Mouse (Mus musculus): ENCODE measurements at regions not wholly inside any gene's neighbourhood (a gene's known extent, or its start where the extent isn't known, plus 50 kb on each side); places are given as distances from the start of the nearest gene placed in this dataset.

DNA sequence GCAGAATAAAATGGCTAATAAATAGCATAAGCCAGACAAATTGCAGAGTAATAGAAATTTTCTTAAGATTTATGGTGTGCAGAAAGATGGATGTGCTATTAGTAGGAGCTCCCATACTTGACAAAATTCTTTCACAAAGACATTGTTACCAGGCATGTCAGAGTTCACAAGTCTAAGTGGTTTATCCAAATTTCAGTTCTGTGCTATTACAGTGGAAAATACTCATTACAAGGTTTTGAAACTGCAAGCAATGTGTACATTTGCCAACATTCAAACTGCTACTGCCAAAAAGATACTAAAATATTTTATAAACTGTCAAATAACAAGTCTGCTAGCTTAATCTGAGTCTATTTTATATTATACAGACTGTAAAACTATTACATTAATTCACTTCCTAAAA lies 1550.2 kb upstream of the Acvr2a start:
- H3K27me3 ChIP-seq: no peaks in the 10 kb centered on the region
- no peak overlapping the region for H3K4me3 ChIP-seq
- H3K9ac ChIP-seq: no peak overlapping the region
- H3K9me3 ChIP-seq: no peaks in the 10 kb centered on the region
- no peaks in the 10 kb centered on the region for H3K36me3 ChIP-seq
- no peaks in the 10 kb centered on the region for H3K4me1 ChIP-seq (replicated peaks)
- H3K27ac ChIP-seq: no peak overlapping the region
- ATAC-seq (ENCODE audit: low FRiP score): no peak
- no peak overlapping the region for H3K4me2 ChIP-seq

DNA sequence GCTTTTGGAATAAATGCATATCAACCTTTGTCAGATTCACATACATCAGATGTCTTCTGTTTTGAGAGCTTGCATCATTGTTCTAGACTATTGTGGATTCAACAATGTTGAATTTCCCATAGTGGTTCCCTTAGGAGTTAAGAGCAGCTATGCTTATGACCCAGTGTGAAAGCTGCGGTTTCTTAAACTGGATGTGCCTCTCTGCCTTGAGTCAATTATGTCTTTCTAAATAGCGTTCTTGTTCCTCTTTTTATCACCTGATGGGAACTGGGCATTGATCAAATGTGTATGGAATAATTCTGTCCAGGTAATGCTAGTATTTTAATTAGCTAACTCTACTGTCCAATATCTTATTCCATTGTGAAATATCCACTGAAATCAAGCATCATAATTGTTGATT lies 1548.0 kb upstream of the Acvr2a start:
- Histone ChIP-seq H3K4me2 (no peak overlapping the region), H3K36me3 (no peaks in the 10 kb centered on the region), H3K27me3 (no peaks in the 10 kb centered on the region), H3K4me1 (replicated peaks) (no peaks in the 10 kb centered on the region), H3K9ac (no peak overlapping the region), H3K4me3 (no peak overlapping the region), H3K9me3 (no peaks in the 10 kb centered on the region), H3K27ac (no peak overlapping the region)
- 82% methylated on average over 2 of the region's 2 CpGs for WGBS
- ATAC-seq (ENCODE audit: low FRiP score): no peak

DNA sequence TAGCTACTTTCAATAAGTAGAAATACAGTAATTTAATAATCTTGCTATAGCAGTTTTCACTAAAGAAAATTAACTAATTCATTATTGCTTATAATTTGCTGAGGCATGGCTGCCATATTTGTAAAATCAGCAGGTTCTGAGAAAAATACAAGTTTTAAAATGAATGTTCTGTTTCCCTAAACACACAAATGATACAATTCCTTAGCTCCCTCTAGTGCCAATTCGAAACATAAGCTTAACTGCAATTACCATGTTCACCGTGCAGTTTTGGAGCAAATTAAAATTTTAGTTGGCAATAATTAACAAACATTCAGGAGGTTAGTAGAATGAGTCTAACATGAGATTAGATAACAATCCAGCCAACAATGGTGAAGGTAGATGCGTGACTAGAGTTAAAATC lies 1518.4 kb upstream of the Acvr2a start:
- Histone ChIP-seq H3K36me3 (no peaks in the 10 kb centered on the region), H3K4me3 (no peak overlapping the region), H3K27me3 (no peaks in the 10 kb centered on the region), H3K4me2 (no peak overlapping the region), H3K9ac (no peak overlapping the region), H3K27ac (no peak overlapping the region), H3K9me3 (no peaks in the 10 kb centered on the region), H3K4me1 (replicated peaks) (no peaks in the 10 kb centered on the region)
- no peak for ATAC-seq (ENCODE audit: low FRiP score)
- 45% methylated on average over 3 of the region's 3 CpGs for WGBS

DNA sequence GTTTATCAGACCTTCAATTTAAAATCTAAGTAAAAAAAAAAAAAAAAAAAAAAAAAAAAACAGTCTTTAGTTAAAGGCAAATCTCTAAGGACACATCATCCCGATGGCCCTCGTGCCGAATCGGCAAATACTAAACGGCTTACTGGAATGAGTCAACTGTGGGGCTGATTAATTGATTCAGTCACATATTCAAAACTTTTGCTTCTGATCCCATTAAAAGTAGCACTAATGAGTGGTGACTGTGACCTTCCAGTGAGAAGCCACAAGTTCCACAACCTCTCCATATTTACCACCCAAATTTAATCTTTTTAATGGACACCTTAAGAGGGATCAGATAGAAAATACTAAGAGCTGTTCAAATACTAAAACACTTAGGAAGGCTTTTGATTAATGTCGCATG lies 1511.9 kb upstream of the Acvr2a start:
- no peak overlapping the region for H3K9ac ChIP-seq
- no peaks in the 10 kb centered on the region for H3K36me3 ChIP-seq
- no peak overlapping the region for H3K27ac ChIP-seq
- ATAC-seq (ENCODE audit: low FRiP score): no peak
- 84% methylated on average over 6 of the region's 6 CpGs for WGBS
- H3K4me2 ChIP-seq: no peak overlapping the region
- no peaks in the 10 kb centered on the region for H3K4me1 ChIP-seq (replicated peaks)
- no peaks in the 10 kb centered on the region for H3K9me3 ChIP-seq
- H3K4me3 ChIP-seq: no peak overlapping the region
- no peaks in the 10 kb centered on the region for H3K27me3 ChIP-seq

DNA sequence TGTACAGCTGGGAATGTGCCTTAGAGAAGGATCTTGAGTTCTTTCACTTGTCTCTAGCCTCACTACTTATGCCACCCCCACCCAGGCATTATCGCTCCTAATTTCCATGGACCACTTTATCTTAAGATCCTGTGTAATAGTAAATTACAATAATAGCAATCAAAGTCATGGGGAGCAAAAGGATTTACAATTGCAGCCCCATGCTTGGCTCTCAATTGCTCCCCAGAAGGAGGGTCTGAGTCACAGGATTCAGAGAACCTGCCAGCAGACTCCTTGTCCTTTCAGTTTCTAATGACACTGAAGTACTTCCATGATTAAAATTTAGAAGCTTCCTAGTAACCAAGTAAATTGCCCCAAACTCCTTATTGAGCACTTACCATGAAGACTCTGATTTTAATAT lies 1483.3 kb upstream of the Acvr2a start:
- Histone ChIP-seq H3K4me1 (replicated peaks) (no peaks in the 10 kb centered on the region), H3K9ac (no peak overlapping the region), H3K4me2 (no peak overlapping the region), H3K9me3 (no peaks in the 10 kb centered on the region), H3K4me3 (no peak overlapping the region), H3K27ac (no peak overlapping the region), H3K27me3 (no peaks in the 10 kb centered on the region), H3K36me3 (no peaks in the 10 kb centered on the region)
- 66% methylated on average over 1 of the region's 1 CpGs for WGBS
- no peak for ATAC-seq (ENCODE audit: low FRiP score)

DNA sequence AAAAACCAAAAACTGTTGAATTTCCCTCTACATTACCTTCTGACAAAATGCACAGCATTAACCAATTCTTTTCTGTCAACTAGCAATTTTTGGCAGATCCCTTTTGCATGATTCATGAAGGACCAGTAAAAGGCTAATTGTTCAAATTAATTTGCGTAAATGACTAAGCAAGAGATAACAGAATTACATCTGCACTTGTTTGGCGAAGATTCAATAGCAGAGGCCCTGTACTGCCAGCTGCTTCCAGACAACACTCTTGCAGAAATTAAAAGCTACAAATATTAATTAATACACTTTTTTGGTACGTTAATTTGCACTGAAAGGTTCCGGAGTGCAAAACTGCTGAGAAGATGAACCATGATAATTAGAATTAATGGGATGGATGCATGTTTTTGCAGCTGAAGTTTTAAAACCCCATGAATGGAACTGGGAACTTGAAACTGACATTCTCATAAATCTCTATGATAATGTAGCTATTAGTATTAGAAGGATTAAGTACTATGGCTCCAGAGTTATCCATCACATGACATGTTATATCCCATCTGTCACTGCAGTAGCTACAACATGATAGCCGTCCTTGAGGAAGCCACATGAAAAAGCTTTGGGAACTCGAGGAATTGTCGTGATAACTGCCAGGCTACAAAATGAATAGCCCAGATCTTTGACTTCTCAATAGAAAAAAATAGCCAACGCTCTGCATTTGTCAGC lies 1479.3 kb upstream of the Acvr2a start:
- Histone ChIP-seq H3K27me3 (no peaks in the 10 kb centered on the region), H3K4me2 (no peak overlapping the region), H3K27ac (no peak overlapping the region), H3K4me3 (no peak overlapping the region), H3K9ac (no peak overlapping the region), H3K4me1 (replicated peaks) (no peaks in the 10 kb centered on the region), H3K9me3 (no peaks in the 10 kb centered on the region), H3K36me3 (no peaks in the 10 kb centered on the region)
- WGBS: 36% methylated on average over 8 of the region's 8 CpGs
- peak; percentile 76; the same call in 1 of the 2 replicates for ATAC-seq (ENCODE audit: low FRiP score)

DNA sequence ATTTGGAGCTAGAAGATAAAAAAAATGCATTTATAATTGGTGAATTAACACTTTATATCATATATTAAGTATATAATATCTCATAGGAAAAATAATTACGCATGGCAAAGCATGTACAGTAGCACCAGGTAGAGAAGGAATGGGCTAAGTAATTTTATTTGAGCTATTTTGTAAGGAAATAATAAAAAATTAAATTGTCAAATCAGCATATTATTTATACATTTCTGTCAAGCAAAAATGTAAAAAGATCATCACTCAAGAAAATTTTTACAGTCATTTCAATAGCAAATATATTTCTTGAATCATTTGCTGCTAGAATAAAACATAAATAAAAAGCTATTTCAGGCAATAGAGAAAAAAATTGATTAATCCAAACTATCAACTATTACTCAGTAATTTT lies 1450.4 kb upstream of the Acvr2a start:
- H3K4me3 ChIP-seq: no peak overlapping the region
- no peaks in the 10 kb centered on the region for H3K27me3 ChIP-seq
- H3K4me1 ChIP-seq (replicated peaks): no peaks in the 10 kb centered on the region
- no peak overlapping the region for H3K9ac ChIP-seq
- WGBS: 84% methylated on average over 1 of the region's 1 CpGs
- H3K27ac ChIP-seq: no peak overlapping the region
- H3K9me3 ChIP-seq: no peaks in the 10 kb centered on the region
- no peak for ATAC-seq (ENCODE audit: low FRiP score)
- no peak overlapping the region for H3K4me2 ChIP-seq
- no peaks in the 10 kb centered on the region for H3K36me3 ChIP-seq

DNA sequence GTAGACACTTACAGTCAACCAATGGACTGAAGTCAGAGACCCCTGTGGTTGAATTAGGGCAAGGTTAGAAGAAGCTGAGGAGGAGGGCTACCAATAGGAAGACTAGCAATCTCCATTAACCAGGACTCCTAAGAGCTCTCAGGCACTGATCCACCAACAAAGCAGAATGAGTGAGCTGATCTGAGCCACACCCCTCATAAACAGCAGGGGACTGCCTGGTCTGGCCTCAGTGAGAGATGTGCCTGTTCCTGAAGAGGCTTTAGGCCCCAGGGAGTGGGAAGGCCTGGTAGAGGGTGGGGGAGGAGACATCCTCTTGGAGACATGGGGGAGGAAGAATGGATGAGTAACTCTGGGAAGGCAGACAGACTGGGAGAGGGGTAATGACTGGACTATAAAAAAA lies 1445.6 kb upstream of the Acvr2a start:
- Histone ChIP-seq H3K4me1 (replicated peaks) (no peaks in the 10 kb centered on the region), H3K9me3 (no peaks in the 10 kb centered on the region), H3K4me2 (no peak overlapping the region), H3K36me3 (no peaks in the 10 kb centered on the region), H3K27me3 (no peaks in the 10 kb centered on the region), H3K27ac (no peak overlapping the region), H3K4me3 (no peak overlapping the region), H3K9ac (no peak overlapping the region)
- no peak for ATAC-seq (ENCODE audit: low FRiP score)

Data from hindbrain, embryonic 13.5 days (tissue).